Mouse (Mus musculus): Measurements from ENCODE around the gene 2310033P09Rik.

- no peak for TF ChIP-seq CTCF (IDR thresholded peaks at IDR 0.05; ENCODE audit: control insufficient read depth, insufficient read depth, insufficient replicate concordance, low read depth, low read length)
- TF ChIP-seq POLR2A (IDR thresholded peaks at IDR 0.05; ENCODE audit: control insufficient read depth, low read depth, low read length) = no peak
These were observed 49.0 kb upstream of the 2310033P09Rik start for GRCm38 (mm10) chr11:59159099-59159498.
